Mouse (Mus musculus) hindlimb bud, embryonic 11.5 days (tissue): ENCODE measurements around the gene Mpg.
A peak's percentile ranks its signal among the peaks of the same experiment; 100 is the strongest.

Experiments
- DNase-seq: peaks from one replicate; pipeline ENCODE4 v3.0.0-alpha.2; 2012; ENCODE audit warnings: low read depth, low spot score; ENCODE audit errors: extremely low spot score

Gene Mpg

DNA sequence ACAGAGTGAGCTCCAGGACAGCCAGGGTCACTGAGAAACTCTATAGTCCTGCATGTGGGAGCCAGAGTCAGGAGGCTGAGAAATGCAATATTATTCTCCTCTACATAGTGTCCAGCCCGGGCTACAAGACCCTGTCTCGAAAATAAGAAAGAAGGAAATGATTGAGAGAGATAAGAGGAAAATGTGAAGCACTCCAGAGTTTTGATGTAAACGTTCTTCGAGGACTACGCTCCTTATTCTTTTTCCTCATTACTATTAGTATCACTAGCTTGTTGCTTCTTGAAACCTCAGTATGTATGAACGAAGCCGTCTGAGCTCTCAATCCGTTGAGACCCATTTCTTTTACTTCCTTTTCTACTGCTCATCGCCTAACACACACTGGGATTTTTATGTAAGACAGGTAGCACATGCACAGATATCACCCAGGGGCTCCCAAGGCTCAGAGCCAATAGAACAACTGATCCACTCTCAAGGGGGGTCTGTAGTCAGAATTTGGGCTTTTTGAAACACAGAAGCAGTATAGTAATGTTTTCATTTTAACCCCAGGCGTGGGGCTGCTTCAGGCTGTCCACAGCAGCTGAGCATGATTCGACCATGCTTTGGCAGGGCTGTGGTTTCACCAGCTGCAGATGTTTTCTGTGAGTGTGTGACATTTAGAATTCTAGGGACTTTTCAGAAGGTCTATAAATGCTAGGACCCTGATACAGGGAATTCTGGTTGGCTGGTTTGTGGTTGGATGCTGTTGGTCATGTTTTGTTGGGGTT lies 24.2 kb upstream of the Mpg start:
- DNase-seq: no peak

DNA sequence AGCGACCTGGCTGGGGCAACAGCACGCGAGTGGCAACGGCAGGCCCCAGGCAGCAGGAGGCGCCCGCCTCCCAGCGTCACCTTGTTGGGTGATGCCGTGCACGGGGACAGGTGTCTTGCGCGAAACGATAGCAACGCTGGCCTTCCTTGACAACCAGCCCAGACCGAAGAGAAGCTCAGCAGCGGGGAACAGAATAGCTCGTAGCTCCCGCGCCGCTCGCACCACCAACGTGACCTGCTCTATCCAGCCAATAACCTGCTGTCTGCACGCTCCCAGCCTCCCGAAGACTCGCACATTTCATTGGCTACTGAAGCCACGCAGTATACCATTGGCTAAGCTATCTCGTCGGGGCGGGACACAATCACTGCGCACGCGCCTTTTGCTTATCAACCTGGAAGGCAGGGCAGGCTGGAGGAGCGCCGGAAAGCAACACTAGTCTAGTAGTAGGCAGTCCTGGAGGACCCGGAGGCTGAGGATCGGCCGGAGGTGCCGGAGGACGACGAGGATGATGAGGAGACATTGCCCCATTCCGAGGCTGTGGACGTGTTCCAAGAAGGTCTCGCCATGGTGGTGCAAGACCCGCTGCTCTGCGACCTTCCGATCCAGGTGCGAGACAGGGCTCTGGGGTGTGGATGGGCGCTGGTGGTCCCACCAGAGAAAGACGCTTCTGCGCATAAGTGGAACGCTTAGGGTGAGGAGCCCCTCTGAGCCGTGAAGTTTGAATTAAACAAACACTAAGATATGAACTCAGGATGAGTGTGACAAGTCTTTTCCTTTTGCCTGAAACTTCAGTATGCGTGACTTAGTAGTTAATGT lies 21.0 kb upstream of the Mpg start, which contains the start of gene Snrnp25:
TSS of gene Snrnp25 (plus strand) at position 358 of the 816 bp plus-strand sequence.
- DNase-seq: peak; percentile 92

DNA sequence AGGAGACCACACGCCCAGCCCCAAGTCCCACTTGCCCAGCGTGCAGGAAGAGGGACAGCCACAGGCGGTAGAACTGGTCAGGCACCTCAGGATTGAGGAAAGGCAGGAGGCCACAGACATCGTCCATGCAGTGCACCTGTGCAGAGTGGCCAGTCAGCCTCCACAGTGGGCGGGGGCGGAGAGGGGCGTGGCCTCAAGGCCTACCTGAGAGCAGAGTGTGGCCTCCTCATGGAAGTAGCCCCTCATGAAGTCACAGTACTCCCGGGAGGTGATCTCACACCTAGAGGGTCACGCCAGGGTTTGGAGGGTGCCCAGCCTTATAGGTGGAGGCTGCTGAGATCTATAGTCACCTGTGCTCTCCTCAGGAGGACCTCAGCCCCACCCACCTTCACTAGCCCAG lies 15.7 kb upstream of the Mpg start:
- no peak for DNase-seq

DNA sequence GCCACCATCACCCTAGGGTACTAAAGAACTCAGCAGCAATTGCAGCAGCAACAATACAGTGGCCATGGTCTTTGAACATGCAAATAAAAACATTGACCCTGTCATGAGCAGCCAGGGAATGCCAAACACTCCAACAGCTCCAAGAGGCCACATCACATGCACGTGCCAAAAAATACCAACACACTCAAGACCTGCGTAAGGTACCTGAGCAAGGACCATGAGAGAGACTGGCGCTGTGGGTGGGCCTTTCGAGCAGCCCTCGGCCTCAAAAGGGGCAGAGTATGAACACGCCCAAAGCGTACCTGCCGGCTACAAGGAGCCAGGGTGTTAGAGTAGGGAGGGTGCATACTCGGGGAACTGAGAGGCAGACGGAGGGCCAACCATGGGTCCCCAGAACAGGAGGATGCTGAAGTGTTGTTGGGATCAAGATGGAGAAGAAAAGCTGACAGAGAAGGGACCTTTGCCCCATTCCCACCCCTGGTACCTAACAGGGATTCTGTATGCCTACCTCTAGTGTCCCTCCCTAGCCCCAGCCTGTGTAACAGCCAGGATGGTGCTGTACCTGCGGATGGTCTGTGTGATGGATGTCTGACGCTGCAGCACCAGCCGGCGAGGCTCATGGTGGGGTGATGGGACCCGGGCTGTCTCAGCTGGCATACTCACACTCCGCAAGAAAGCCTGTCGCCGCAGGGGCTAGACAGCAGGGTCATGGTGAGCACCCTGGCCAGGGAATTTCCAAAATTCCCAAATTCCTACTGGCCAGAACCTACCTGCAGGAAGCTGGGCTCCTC lies 10.7 kb upstream of the Mpg start:
- DNase-seq: no peak

DNA sequence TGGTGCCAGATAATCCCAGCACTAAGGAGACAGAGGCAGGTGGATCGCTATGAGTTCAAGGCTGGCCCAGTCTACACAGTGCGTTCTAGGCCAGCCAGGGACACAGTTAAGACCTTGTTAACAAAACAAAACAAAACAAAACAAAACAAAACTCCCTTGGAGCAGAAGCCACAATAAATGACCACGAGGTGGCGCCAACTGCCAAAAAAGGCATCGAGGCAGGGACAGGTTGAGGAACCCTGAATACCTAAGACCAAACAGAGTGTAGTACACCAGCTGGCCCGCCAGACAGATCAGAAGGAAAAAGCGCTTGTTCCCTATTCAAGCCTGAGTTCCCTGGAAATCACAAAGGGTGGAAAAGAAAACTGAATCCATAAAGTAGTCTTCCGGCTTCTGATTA lies 9.5 kb upstream of the Mpg start:
- no peak for DNase-seq

DNA sequence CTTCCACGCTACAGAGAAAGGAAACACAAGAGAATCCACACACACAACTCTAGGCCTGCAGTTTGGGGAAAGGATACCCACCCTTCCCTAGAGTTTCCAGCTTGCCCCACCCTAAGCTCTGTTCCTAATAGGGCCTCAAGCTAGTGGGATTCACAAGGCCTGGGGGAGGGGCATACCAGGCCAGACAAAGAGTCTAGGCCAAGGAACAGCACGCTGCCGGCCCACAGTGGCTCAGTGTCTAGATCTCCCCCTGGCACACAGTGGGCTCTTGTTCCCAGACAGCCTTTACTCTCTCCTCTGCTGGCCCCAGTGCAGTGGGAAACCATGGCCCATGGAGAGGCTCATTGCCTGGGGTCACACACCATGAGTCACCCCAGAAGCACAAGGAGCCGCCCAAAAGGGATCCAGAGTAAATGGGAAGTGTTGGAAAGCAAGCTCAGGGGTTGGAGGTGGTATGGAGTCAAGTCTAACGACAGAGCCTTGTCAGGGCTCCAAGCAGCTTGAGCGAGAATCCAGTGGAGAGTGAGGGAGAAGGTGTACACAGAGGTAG lies 7.7 kb upstream of the Mpg start:
- DNase-seq: no peak

DNA sequence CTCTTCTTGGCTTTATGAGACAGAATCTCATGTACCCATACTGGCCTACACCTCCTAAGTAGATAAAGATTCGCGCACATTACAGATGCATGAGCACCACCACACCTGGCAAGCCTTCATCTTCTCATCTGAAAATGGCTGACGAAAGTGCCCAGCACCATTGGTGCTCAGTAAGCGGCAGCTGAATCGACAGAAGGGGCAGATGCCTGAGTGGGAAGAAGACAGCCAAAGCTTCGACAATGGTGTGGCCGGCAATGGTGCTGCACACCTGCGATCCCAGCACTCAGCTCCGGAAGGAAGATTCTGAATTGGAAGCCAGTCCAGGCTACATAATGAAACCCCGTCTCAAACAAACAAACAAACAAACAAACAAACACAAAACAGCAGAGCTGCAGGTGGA lies 7.0 kb upstream of the Mpg start:
- DNase-seq: no peak

DNA sequence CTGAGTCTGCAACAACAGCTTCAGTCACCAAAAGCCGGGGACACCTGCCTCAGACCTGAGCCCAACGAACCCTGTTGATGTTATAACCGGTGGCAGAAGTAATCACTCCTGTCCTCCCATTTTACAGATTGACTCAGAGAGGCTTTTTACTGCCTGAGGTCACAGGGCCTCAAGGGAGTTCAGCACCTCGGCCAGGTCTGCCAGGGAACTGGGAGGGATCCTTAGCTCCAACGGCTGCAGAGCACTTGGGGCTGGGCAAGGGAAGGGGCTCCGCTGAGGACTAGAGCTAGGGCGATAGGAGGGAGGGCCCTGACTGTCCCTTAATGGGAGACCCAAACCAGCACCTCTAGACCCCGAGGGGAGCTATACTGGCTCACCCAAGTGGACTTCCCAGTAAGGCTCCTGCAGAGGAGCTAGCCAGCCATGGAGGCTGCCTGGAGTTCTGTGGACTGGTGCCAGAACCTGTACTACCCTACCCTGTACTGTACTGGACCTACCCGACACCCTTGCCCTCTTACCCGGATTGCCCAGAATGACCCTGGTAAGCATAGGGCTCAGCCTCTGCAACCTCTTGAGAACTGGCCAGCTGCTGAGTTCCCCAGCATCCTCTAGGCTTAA lies 5.6 kb upstream of the Mpg start:
- no peak for DNase-seq

DNA sequence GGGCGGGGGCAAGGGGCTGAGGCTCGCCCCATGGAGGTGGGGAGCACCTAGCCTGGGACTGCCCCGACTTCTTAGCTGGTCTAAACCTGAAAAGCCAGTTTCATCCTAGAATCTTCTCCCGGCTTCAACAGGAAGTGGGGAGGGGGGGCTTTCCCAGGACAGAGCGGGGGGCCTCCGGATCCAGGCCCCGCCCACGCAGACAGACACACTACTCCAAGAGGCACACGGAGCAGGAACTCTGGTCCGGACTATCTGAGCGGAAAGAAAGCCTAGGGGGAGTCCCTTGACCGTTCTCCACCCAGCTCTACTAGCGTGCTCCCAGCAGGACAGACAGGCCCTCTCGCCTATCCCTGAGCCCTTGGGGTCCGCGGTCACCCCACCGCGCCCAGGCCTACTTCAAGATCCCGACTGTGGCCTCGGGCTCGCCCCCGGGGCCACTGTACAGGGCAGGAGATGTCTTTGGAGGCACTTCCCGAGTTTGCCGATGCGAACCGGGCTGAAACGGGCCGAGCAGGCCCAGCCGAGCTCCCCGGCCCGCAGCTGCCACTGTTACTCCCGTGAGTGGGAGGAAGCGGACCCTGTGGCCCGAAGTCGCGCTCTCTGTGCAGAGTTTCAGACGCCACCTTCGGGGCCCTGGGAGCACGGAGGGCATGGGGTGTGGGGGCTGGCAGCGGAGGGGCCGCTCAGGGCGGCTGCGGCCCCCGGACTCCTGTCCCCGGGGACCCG lies 4.9 kb upstream of the Mpg start:
- no peak for DNase-seq

DNA sequence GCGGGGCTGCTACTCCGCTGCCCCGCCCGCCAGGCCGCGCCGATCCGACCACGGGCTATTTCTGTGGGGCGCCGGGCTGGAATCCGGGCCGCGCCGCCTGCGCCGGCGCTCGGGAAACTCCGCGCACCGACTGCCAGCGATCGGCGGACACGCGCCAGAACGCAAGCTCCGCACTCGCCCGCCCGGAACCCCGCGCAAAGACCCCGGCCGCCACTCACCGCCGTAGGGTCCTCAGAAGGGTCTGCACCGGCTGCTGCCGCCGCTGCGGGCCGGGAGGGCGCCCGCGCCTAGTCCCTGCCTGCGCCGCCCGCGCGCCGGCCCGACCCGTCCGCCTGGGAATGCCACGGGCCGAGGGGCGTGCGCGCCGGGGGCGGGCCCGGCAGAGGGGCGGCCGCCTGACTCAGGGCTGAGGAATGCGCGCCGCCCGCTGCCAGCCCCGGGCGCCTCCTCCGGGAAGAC lies 4.3 kb upstream of the Mpg start, which contains the start of gene Rhbdf1:
TSS of gene Rhbdf1 (minus strand) at position 350 of the 459 bp plus-strand sequence.
- DNase-seq: no peak

DNA sequence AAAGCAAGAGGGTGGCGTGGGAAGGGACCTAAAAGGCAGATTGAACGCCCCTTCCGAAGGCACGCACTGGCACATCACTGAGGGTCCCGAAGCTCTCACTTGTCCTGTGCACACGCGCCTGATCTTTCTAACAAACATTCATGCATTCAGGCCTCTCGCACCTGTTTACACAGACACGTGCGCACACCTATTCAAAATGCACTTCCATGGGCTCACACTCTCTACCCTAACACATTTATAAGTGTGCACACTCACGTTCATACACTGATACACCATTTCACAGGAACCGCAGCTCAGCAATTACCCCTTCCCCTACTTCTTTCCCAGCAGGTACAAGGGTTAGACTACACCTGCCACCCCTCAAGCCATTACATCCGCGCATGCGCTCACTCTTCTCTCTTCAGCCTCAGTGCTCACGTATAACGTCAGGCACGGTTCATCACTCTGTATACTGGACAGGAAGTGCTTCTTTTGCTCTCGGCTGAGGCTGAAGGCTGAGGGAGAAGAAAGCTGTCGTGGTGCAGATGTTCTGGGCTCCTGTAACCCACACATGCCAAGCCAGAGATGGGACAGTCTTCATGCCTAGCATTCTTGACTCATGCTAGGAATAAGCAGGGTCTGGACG lies 3.6 kb upstream of the Mpg start:
- no peak for DNase-seq

DNA sequence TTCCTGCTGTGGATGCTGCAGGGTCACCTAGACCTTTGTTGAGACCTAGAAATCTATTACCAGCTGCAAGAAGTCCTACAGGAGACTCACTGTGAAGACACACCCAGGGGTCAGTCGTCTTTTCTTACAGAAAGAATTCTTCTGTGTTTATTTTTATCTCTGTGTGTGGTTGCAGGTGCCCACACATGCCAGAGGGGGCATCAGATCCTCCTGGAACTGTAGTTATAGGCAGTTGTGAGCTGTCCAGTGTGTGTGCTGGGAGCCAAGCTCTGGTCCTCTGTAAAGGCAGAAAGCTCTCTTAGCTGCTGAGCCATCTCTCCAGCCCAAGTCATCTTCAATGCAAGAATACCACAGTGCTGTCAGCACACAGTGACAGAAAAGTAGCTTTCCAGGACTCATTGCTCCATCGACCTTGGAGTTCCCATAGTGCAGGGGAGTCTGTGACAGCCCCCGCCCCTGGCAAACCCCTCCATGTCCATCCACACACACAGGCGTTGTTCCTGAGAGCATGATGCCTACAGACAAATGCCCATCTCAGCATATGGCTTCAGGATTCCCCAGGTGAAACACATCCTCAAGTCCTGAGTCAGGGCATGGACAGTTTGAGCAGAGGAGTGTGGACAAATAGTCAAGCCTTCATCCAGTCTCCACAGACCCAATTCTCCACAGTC lies 2.9 kb upstream of the Mpg start:
- no peak for DNase-seq

DNA sequence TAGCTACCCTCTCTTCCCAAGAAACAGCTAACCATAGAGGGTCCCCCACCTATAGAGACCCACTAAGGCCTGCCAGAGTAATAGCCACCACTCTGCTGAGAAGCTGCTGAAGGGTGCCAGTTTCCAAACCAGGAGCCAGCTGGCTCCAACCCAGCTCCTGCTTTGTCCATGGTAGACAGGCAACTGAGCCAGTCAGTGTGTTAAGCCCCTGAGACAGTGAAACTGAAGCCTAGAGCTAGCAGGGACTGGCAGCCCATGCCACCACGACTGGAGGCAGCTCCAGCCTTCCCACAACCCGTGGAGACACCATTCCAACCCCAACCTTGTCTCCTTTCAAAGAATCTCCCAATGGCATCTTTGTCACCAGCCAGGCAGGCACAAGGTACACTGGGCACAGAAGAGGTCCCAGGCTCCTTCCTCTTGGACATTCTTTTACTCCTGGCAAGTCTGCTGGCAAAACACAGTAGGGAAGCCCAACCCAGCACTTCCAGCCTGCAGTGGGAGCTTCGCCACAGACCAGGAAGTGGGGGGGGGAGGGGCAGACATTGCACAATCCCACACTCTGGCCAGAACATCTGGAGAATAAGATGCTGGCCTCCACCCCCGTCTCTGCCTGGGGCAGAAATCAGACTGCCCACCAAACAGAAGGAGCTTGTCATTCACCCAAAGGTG lies 1.7 kb upstream of the Mpg start:
- no peak for DNase-seq

DNA sequence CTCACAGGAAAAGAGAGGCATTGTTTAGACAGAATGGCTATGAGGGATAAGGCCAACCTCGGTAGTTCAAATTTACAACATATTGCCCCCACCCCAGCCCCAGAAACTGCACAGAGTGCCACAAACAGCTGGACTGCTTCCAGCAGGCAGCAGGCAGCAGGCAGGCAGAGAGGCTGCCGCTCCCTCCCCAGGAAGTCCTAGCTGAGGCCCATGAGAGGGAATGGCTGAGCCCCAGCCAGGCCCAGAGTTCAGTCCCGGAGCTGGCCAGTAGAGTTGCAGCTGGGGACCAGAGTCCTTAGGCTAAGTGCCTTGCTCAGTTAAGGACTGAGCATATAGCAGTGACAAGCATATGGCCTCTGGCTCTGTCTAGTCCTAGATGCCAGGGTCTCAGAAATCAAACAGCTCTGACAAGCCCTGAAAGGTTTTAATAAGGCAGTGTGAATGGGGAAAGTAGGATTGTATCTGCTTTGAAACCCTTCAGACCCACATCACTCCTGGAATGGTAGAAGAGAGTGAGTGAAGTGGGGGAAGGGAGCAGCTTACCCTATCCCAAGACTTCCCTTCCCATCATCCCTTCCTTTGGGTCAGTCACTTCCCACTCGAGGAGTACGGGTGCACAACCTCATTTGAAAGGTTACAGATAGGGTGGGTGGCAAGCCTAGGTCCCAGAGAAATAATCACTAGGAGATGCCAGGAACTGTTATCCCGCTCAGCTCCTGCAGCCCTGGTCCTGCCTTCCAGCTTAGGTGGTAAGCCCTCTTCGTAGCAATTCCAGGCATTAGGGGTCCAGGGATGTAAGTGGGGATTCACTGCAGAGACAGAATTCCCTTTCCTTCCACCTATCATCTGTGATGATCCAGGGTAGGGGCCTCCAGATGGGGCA lies 842 bp upstream of the Mpg start:
- no peak for DNase-seq

DNA sequence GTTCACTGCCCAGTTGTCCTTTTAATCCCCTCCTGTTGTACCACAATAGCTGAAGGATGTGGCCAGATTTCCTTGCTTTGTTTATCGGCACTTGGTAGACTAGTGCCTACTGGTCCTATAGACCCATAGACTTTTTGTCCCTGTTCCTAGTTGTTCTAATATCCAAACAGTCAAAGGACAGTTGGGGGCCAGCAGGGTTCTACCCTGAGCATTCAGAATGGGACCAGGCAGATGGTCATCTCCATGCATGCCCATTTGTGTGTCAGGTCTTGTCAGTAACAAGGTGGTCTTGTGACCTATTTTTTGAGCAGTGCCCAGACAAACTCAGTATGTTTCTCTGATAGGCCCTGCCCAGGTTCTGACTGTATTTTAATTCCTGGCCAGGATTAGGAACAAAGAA lies 736 bp downstream of the Mpg start:
- DNase-seq: no peak

DNA sequence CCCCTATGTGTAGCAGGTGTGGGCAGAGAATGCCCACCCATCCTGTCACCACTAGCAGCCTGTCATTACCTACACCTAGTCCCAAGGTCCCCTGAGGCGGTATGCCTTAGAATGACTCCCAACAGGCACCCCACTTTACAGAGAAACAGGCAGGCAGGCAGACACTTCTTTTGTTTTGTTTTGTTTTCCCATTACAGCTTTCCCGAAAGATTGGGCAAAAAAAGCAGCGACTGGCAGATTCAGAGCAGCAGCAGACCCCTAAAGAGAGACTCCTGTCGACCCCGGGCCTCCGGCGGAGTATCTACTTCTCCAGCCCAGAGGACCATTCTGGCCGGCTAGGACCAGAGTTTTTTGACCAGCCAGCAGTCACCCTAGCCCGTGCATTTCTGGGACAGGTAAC lies 1.2 kb downstream of the Mpg start:
- no peak for DNase-seq

DNA sequence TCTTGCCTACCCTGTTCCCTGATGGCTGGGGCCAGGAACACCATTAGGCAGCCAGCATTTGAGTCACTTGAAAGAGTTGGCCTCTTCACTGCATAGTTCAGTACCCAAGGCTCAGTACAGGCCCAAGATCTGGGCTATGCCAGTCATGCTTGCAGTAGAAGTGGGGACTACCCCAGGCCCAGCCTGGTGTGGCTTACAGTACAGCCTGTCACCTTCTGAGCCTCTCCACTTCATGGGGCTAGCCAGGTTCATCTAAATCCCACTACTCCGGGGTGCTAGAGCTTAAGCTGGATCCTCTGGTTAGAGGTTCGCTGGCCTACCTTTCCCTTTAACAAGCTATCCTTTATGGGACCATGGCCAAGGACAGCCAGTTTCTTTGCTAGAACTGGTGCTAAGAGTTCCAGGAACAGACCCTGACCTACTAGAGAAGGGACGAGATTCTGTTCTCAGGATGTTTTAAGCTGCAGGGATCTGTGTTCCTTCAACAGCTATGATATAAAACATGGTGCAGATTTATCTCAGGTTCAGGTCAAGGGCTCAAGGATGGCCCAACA lies 2.1 kb downstream of the Mpg start:
- no peak for DNase-seq
